Mouse (Mus musculus) activated CD4-positive, CD25-positive, alpha-beta regulatory T cell, adult 9 weeks (primary cell): ENCODE measurements around the gene Zfp454. TPM values are rescaled to one million over a fixed set of nuclear protein-coding genes. Genes with fewer than 3 reads are reported as not detected.

Source experiments
- polyA plus RNA-seq: library from polyadenylated mRNA; unstranded; fragments of 100-300 nt; shearing (Covaris generic); gene quantifications from one replicate; pipeline ENCODE4 v1.2.1, GENCODE M21; 2017

Gene Zfp454
- not detected for polyA plus RNA-seq

GRCm38 (mm10) chr11:50887390-50888128, at the start of gene Zfp454:
Gene Zfp454, minus strand, starts transcription at chr11:50887651.

GRCm38 (mm10) chr11:50931451-50931866, 44.0 kb upstream of the Zfp454 start, which contains the start of gene Zfp354b:
Gene Zfp354b, minus strand, starts transcription at chr11:50931633.

DNA sequence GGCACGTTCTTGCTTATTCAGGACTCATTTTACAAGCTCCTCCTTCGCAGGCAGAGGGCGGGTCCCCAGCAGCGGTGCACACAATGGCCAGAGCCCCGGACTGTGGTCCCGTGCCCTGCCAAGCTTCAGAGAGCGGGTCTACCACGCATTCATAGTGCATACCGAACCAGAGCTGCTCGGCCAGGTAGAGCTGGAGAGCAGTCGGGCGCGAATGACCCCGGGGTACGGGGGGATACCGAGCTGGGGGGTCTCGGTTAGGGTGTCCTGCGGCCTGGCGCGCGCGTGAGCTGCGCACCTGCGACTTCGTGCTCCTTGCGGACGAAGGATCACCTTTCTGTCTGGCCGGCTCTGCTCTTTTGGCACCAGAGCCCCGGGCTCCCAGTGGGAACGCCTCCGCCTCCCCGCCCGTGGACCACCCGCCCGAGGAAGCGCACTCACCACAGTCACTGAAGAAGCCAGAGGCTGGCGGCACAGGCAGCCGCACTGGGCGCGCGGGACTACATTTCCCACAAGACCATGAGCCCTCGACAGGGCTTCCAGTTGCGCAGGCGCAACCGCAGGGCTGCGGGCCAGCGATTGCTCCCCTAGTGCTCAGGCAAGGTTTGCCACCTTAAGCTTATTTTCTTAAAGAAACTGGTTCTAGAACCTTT, 28.3 kb upstream of the Zfp454 start, which contains the start of gene Zfp2:
Gene Zfp2 (minus strand): TSS at position 495 of the 650 bp plus-strand sequence.

GRCm38 (mm10) chr11:50850177-50850735, 37.2 kb downstream of the Zfp454 start, which contains the start of gene Grm6:
Gene Grm6, plus strand, starts transcription at chr11:50850685.

DNA sequence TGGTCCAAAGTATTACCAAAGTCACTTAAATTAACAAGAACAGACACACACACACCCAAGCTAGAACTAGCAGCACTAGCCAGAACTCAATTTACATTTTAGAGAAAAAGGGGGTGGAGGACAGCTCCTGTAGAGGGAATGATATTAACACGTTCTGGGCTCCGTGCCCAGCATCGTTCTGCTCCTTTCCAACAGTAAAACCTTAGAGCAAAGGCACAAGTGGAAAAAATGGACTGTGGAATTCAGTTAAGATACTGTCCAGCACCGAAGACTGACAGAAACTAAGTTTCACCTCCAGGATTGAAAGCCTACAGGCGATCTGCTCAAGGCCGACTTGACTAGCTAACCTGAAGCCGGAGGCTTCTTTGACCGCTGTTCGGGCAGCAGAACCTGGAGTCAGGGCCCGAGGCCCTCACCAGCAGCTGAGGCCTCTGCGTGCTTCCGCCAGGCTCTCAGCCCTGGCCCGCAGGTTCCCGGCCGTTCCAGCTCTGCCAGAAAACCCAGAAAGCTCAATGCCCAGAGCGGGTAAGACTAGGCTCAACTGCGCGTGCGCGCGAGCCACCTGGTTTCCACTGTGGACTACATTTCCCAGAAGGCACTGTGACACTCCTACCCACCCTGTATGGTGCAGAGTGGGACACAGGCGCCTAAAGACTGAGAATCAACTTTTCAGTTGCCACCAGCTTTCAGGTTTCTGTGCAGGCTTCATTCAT, 46.3 kb downstream of the Zfp454 start, which contains the start of gene Zfp879:
Gene Zfp879 (minus strand): TSS at position 530 of the 713 bp plus-strand sequence.

GRCm38 (mm10) chr11:50827010-50827953, 60.2 kb downstream of the Zfp454 start, which contains the start of gene Zfp354c:
Gene Zfp354c, minus strand, starts transcription at chr11:50827724.

Other genes with a start within 250 kb of the Zfp454 start
- gene Zfp354c, start 59.9 kb downstream of the Zfp454 start, polyA plus RNA-seq = 1.5 TPM
- not detected for gene Zfp879, start 46.1 kb downstream of the Zfp454 start, polyA plus RNA-seq
- 0.07 TPM for gene Grm6, start 37.0 kb downstream of the Zfp454 start, polyA plus RNA-seq
- gene Zfp2, start 28.5 kb upstream of the Zfp454 start, polyA plus RNA-seq = 1.9 TPM
- gene Zfp354b, start 44.0 kb upstream of the Zfp454 start, polyA plus RNA-seq = not detected
- not detected for gene 4933414I15Rik, start 56.1 kb upstream of the Zfp454 start, polyA plus RNA-seq
- gene Prop1, start 66.1 kb upstream of the Zfp454 start, polyA plus RNA-seq = not detected
- not detected for gene Olfr1378, start 78.9 kb upstream of the Zfp454 start, polyA plus RNA-seq
- not detected for gene Olfr1377, start 94.3 kb upstream of the Zfp454 start, polyA plus RNA-seq
- not detected for gene Olfr51, start 115.9 kb upstream of the Zfp454 start, polyA plus RNA-seq
- gene Olfr54, start 126.6 kb upstream of the Zfp454 start, polyA plus RNA-seq = 0.10 TPM
- not detected for gene Olfr1375, start 160.5 kb upstream of the Zfp454 start, polyA plus RNA-seq
- gene Zfp354a, start 171.6 kb upstream of the Zfp454 start, polyA plus RNA-seq = not detected